Mouse (Mus musculus): ENCODE measurements around the gene Ces3b. TPM values are rescaled to one million over a fixed set of nuclear protein-coding genes. Genes with fewer than 3 reads are reported as not detected.

Ces3b gene
- polyA plus RNA-seq, 1 experiment: 0.18 TPM

GRCm38 (mm10) chr8:105104220-105104619, 20.7 kb downstream of the Ces3b start:
- Histone ChIP-seq H3K27me3 (ENCODE audit: control insufficient read depth, insufficient read depth, low read length) (no peaks in the 10 kb centered on the region), H3K4me3 (ENCODE audit: low read depth, low read length) (no peak overlapping the region), H3K27ac (ENCODE audit: insufficient read depth, low read depth, low read length) (no peak overlapping the region), H3K4me1 (ENCODE audit: control insufficient read depth, insufficient read depth, insufficient read length, low read length) (peaks cover 1% of the 10 kb centered on the region; the same call in 1 of the 2 replicates), H3K36me3 (ENCODE audit: control insufficient read depth, insufficient read depth, low read length) (no peaks in the 10 kb centered on the region)
- 32% methylated on average over 3 of the region's 3 CpGs for whole genome bisulfite sequencing
- TF ChIP-seq POLR2A (IDR thresholded peaks at IDR 0.05; ENCODE audit: low read depth, low read length) (no peak), CTCF (IDR thresholded peaks at IDR 0.05; ENCODE audit: extremely low read depth, insufficient read length, insufficient replicate concordance, low read depth, low read length) (no peak)

GRCm38 (mm10) chr8:105129864-105130263, 46.3 kb downstream of the Ces3b start:
- TF ChIP-seq CTCF (IDR thresholded peaks at IDR 0.05; ENCODE audit: extremely low read depth, insufficient read length, insufficient replicate concordance, low read depth, low read length): no peak
- TF ChIP-seq POLR2A (IDR thresholded peaks at IDR 0.05; ENCODE audit: low read depth, low read length): no peak
- no peaks in the 10 kb centered on the region for H3K27me3 ChIP-seq (ENCODE audit: control insufficient read depth, insufficient read depth, low read length)
- H3K4me3 ChIP-seq (ENCODE audit: low read depth, low read length): no peak overlapping the region
- no peak overlapping the region for H3K27ac ChIP-seq (ENCODE audit: insufficient read depth, low read depth, low read length)
- no peaks in the 10 kb centered on the region for H3K4me1 ChIP-seq (ENCODE audit: control insufficient read depth, insufficient read depth, insufficient read length, low read length)
- 78% methylated on average over 9 of the region's 9 CpGs for WGBS
- no peaks in the 10 kb centered on the region for H3K36me3 ChIP-seq (ENCODE audit: control insufficient read depth, insufficient read depth, low read length)

- 72% methylated on average over 5 of the region's 5 CpGs for WGBS
Observed at GRCm38 (mm10) chr8:105131509-105131908, 48.0 kb downstream of the Ces3b start, which contains the start of gene Ces4a. Gene Ces4a, plus strand, starts transcription at chr8:105131800.

GRCm38 (mm10) chr8:105138423-105138822, 54.9 kb downstream of the Ces3b start:
- peaks cover 5% of the 10 kb centered on the region for H3K4me1 ChIP-seq (ENCODE audit: control insufficient read depth, insufficient read depth, insufficient read length, low read length)
- TF ChIP-seq POLR2A (IDR thresholded peaks at IDR 0.05; ENCODE audit: low read depth, low read length) (no peak), CTCF (IDR thresholded peaks at IDR 0.05; ENCODE audit: extremely low read depth, insufficient read length, insufficient replicate concordance, low read depth, low read length) (peak; percentile 88; the same call in 1 of the 2 replicates)
- WGBS: 6% methylated on average over 4 of the region's 4 CpGs

More at GRCm38 (mm10) chr8:105131509-105131908, 48.0 kb downstream of the Ces3b start, which contains the start of gene Ces4a:
- no peak within 1 kb of the TSS for H3K27ac ChIP-seq (ENCODE audit: insufficient read depth, low read depth, low read length)
- no peaks in the 10 kb centered on the region for H3K27me3 ChIP-seq (ENCODE audit: control insufficient read depth, insufficient read depth, low read length)
- H3K4me1 ChIP-seq (ENCODE audit: control insufficient read depth, insufficient read depth, insufficient read length, low read length): no peaks in the 10 kb centered on the region
- TF ChIP-seq POLR2A (IDR thresholded peaks at IDR 0.05; ENCODE audit: low read depth, low read length): no peak
- TF ChIP-seq CTCF (IDR thresholded peaks at IDR 0.05; ENCODE audit: extremely low read depth, insufficient read length, insufficient replicate concordance, low read depth, low read length): no peak
- H3K4me3 ChIP-seq (ENCODE audit: low read depth, low read length): no peak within 1 kb of the TSS
- no peaks in the 10 kb centered on the region for H3K36me3 ChIP-seq (ENCODE audit: control insufficient read depth, insufficient read depth, low read length)

GRCm38 (mm10) chr8:105142395-105142794, 58.8 kb downstream of the Ces3b start:
- TF ChIP-seq CTCF (IDR thresholded peaks at IDR 0.05; ENCODE audit: extremely low read depth, insufficient read length, insufficient replicate concordance, low read depth, low read length) (no peak), POLR2A (IDR thresholded peaks at IDR 0.05; ENCODE audit: low read depth, low read length) (no peak)
- Histone ChIP-seq H3K36me3 (ENCODE audit: control insufficient read depth, insufficient read depth, low read length) (no peaks in the 10 kb centered on the region), H3K27me3 (ENCODE audit: control insufficient read depth, insufficient read depth, low read length) (no peaks in the 10 kb centered on the region), H3K4me1 (ENCODE audit: control insufficient read depth, insufficient read depth, insufficient read length, low read length) (peaks cover 5% of the 10 kb centered on the region), H3K4me3 (ENCODE audit: low read depth, low read length) (no peak overlapping the region; the same call in 1 of the 2 replicates), H3K27ac (ENCODE audit: insufficient read depth, low read depth, low read length) (no peak overlapping the region)
- 33% methylated on average over 19 of the region's 19 CpGs for WGBS

More at GRCm38 (mm10) chr8:105138423-105138822, 54.9 kb downstream of the Ces3b start:
- Histone ChIP-seq H3K27me3 (ENCODE audit: control insufficient read depth, insufficient read depth, low read length) (no peaks in the 10 kb centered on the region), H3K4me3 (ENCODE audit: low read depth, low read length) (no peak overlapping the region), H3K36me3 (ENCODE audit: control insufficient read depth, insufficient read depth, low read length) (no peaks in the 10 kb centered on the region), H3K27ac (ENCODE audit: insufficient read depth, low read depth, low read length) (no peak overlapping the region)

Other genes starting within 250 kb of the Ces3b start
- gene Ces2c, start 236.7 kb upstream of the Ces3b start, polyA plus RNA-seq (2012; rRNA removed): 212 and 276 TPM in 2 replicates
- 386 and 713 TPM in 2 replicates for gene Ces2e, start 157.5 kb upstream of the Ces3b start, polyA plus RNA-seq (2012; rRNA removed)
- gene Ces2f, start 136.4 kb upstream of the Ces3b start, polyA plus RNA-seq (2012; rRNA removed): 0.13 TPM in 2 replicates
- 4.5 and 33.3 TPM in 2 replicates for gene Ces2g, start 122.0 kb upstream of the Ces3b start, polyA plus RNA-seq (2012; rRNA removed)
- gene Ces2h, start 82.9 kb upstream of the Ces3b start, polyA plus RNA-seq (2012; rRNA removed): 0.24 and 0.43 TPM in 2 replicates
- 0.22 and 1.3 TPM in 2 replicates for gene Ces3a, start 35.2 kb upstream of the Ces3b start, polyA plus RNA-seq (2012; rRNA removed)
- gene Ces4a, start 48.0 kb downstream of the Ces3b start, polyA plus RNA-seq (2012; rRNA removed): not detected in 2 replicates
- 2.3 and 2.9 TPM in 2 replicates for gene Cbfb, start 86.9 kb downstream of the Ces3b start, polyA plus RNA-seq (2012; rRNA removed)
- gene D230025D16Rik, start 141.4 kb downstream of the Ces3b start, polyA plus RNA-seq (2012; rRNA removed): 6.3 and 9.4 TPM in 2 replicates
- 8.6 and 13.8 TPM in 2 replicates for gene B3gnt9, start 171.4 kb downstream of the Ces3b start, polyA plus RNA-seq (2012; rRNA removed)
- gene Tradd, start 180.9 kb downstream of the Ces3b start, polyA plus RNA-seq (2012; rRNA removed): 62.7 and 112 TPM in 2 replicates
- gene Fbxl8, start 180.9 kb downstream of the Ces3b start, polyA plus RNA-seq (2012; rRNA removed): 12.4 and 34.9 TPM in 2 replicates
- 1.2 and 1.3 TPM in 2 replicates for gene Hsf4, start 186.0 kb downstream of the Ces3b start, polyA plus RNA-seq (2012; rRNA removed)
- 0.52 and 1.1 TPM in 2 replicates for gene Nol3, start 192.4 kb downstream of the Ces3b start, polyA plus RNA-seq (2012; rRNA removed)
- 1.6 and 2.6 TPM in 2 replicates for gene 4931428F04Rik, start 206.1 kb downstream of the Ces3b start, polyA plus RNA-seq (2012; rRNA removed)
- gene Exoc3l, start 212.3 kb downstream of the Ces3b start, polyA plus RNA-seq (2012; rRNA removed): 2.1 and 3.1 TPM in 2 replicates
- 81.4 and 152 TPM in 2 replicates for gene E2f4, start 213.9 kb downstream of the Ces3b start, polyA plus RNA-seq (2012; rRNA removed)
- gene Elmo3, start 221.8 kb downstream of the Ces3b start, polyA plus RNA-seq (2012; rRNA removed): 39.6 and 107 TPM in 2 replicates
- 2.7 and 6.9 TPM in 2 replicates for gene Lrrc29, start 242.5 kb downstream of the Ces3b start, polyA plus RNA-seq (2012; rRNA removed)
- gene Tmem208, start 242.6 kb downstream of the Ces3b start, polyA plus RNA-seq (2012; rRNA removed): 77.5 and 105 TPM in 2 replicates

Data from small intestine, adult 2 months (tissue).